Mouse (Mus musculus) spleen, adult 2 months (tissue): ENCODE measurements around the gene Serbp1. TPM values are rescaled to one million over a fixed set of nuclear protein-coding genes. Genes with fewer than 3 reads are reported as not detected.

Source experiments
- DNase-seq, 2 experiments: peaks; one replicate each; pipeline versions ENCODE4 v3.0.0 to v3.0.0-alpha.2; 2012 to 2021; ENCODE audit warnings: low spot score in 2 of 2, low read depth in 1 of 2
- H3K27ac ChIP-seq: fragments of 200-500 bp; 2 replicates; pipeline ENCODE4 v1.5.1; 2012; ENCODE audit warnings: low read length, inconsistent platforms; ENCODE audit not compliant: insufficient read depth
- H3K27me3 ChIP-seq: fragments of 200-500 bp; 2 replicates; pipeline ENCODE4 v1.6.1; 2012; ENCODE audit warnings: mild to moderate bottlenecking, moderate library complexity, low read length, inconsistent platforms; ENCODE audit not compliant: control insufficient read depth, insufficient read depth
- H3K36me3 ChIP-seq: fragments of 200-500 bp; 2 replicates; pipeline ENCODE4 v1.6.1; 2012; ENCODE audit warnings: mild to moderate bottlenecking, low read length, inconsistent platforms; ENCODE audit not compliant: control insufficient read depth, insufficient read depth
- H3K4me1 ChIP-seq: fragments of 200-500 bp; 2 replicates; pipeline ENCODE4 v1.6.1; 2011; ENCODE audit warnings: inconsistent platforms; ENCODE audit not compliant: control insufficient read depth, insufficient read depth, insufficient read length
- H3K4me3 ChIP-seq: fragments of 200-500 bp; 2 replicates; pipeline ENCODE4 v1.5.1; 2011; ENCODE audit warnings: mild to moderate bottlenecking, inconsistent platforms; ENCODE audit not compliant: insufficient read depth, insufficient read length; ENCODE audit errors: extremely low read depth
- CTCF ChIP-seq: fragments of 200-500 bp; IDR thresholded peaks from 2 replicates; pipeline ENCODE4 v1.5.1; 2011; ENCODE audit warnings: mild to moderate bottlenecking, inconsistent platforms; ENCODE audit not compliant: insufficient read depth, insufficient read length, insufficient replicate concordance; ENCODE audit errors: extremely low read depth
- POLR2A ChIP-seq: fragments of 200-500 bp; IDR thresholded peaks from 2 replicates; pipeline ENCODE4 v1.6.1; 2011; ENCODE audit warnings: low read depth, low read length, inconsistent platforms
- WGBS: fragments of 180-500 bp; shearing (Covaris S2); methylation state at CpG from one replicate; pipeline ENCODE4 v1.1.7; 2018; 5-methylcytosine and 5-hydroxymethylcytosine counted together
- polyA plus RNA-seq: library from polyadenylated mRNA; depleted of rRNA; stranded (reverse); fragments of >200 nt; gene quantifications from 2 replicates; pipeline ENCODE4 v1.2.3, GENCODE M21; 2012; rRNA removed

Serbp1 gene
- 46.6 and 55.9 TPM in 2 replicates for polyA plus RNA-seq

DNA sequence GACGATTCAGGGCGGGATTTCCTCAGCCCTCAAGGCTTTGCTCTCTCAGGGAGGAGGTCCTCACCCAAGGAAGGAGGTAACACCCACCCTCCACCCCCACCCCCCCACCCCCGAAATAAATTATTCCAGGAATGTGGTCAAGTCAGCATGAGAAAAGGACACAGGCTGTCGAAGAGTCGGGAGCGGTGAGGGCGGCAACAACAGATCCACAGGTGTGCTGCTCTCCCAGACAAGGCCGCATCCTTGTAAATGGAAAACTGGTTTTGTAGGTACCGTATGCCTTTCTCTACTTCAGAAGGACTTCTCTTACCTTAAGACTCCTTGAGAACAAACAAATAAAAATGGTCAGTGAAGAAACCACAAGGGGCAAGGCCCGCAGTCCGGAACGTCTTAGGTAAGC is at the start of gene Serbp1:
Gene Serbp1, plus strand, starts transcription at position 200 of the 400 bp plus-strand sequence.
- no peak for TF ChIP-seq POLR2A
- TF ChIP-seq CTCF, result no peak
- no peak for DNase-seq
- Histone ChIP-seq H3K4me3 (no peak within 1 kb of the TSS), H3K27me3 (no peaks in the 10 kb centered on the region), H3K36me3 (no peaks in the 10 kb centered on the region), H3K4me1 (no peaks in the 10 kb centered on the region), H3K27ac (no peak within 1 kb of the TSS)
- WGBS, result 83% methylated on average over 12 of the region's 12 CpGs

DNA sequence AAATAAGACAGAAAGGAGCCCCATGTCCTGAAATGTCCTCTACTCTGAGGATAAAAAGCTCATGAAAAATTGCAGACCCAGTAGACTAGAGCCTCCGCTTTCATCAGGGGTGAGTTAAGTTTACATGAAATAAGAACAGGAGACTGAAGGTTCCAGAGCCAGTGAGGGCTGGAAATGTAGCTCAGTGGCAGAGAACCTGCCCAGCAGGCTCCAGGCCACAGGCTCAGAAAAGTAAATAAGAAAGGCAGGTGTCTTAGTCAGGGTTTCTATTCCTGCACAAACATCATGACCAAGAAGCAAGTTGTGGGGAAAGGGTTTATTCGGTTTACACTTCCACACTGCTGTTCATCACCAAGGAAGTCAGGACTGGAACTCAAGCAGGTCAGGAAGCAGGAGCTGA is 44.4 kb upstream of the Serbp1 start:
- TF ChIP-seq POLR2A (no peak), CTCF (no peak)
- DNase-seq, result no peak
- Histone ChIP-seq H3K36me3 (no peaks in the 10 kb centered on the region), H3K4me3 (no peak overlapping the region), H3K27me3 (no peaks in the 10 kb centered on the region), H3K4me1 (no peaks in the 10 kb centered on the region), H3K27ac (no peak overlapping the region)
- 79% methylated on average over 2 of the region's 2 CpGs for WGBS

DNA sequence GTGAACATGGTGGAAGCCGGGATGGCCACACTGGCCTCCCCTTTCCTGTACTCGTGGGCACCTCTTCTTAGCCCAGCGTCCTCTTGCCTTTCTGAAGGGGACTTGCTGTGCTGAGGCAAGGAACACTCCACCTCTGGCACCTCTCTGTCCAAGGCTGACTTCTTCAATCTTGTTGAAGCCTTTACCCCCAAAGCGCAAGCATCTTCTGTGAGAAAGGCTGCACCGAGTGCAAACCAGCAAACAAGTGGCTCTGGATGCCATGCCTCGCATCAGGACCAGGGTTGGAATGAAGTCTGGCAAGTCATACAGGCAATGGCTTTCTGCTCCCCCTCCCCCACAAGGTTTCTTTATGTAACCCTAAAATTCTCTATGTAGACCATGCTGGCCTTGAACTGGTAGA is 43.4 kb upstream of the Serbp1 start:
- Histone ChIP-seq H3K27ac (no peak overlapping the region), H3K4me3 (no peak overlapping the region), H3K36me3 (no peaks in the 10 kb centered on the region), H3K27me3 (no peaks in the 10 kb centered on the region), H3K4me1 (no peaks in the 10 kb centered on the region)
- WGBS, result 81% methylated on average over 6 of the region's 6 CpGs
- TF ChIP-seq POLR2A, result no peak
- no peak for TF ChIP-seq CTCF
- DNase-seq, result no peak

DNA sequence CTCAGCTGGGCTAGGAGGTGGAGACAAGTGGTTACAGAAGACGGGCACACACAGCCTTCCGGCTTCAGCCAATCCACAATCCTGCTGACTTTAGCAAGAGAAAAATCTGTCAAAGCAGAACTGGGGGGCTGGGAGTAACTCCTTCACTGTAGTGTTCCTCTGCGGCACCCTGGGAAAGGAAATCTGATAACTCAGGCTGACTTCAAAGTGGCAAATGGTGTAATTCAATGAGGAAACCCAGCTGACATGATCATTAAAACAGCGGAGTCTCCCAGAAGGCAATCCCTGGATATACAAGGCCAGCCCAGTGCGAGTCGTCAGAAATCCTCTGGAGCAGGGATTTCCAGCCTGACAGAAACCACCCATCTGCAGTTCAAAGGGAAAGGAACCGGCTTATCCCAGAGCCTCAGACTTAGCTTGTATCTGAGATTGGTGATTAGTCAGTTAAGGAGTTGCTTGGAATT is 42.8 kb upstream of the Serbp1 start:
- WGBS, result 75% methylated on average over 7 of the region's 7 CpGs
- no peak overlapping the region for H3K4me3 ChIP-seq
- H3K4me1 ChIP-seq, result no peaks in the 10 kb centered on the region
- no peaks in the 10 kb centered on the region for H3K27me3 ChIP-seq
- H3K27ac ChIP-seq, result no peak overlapping the region
- TF ChIP-seq CTCF, result no peak
- no peak for TF ChIP-seq POLR2A
- no peak for DNase-seq
- no peaks in the 10 kb centered on the region for H3K36me3 ChIP-seq

DNA sequence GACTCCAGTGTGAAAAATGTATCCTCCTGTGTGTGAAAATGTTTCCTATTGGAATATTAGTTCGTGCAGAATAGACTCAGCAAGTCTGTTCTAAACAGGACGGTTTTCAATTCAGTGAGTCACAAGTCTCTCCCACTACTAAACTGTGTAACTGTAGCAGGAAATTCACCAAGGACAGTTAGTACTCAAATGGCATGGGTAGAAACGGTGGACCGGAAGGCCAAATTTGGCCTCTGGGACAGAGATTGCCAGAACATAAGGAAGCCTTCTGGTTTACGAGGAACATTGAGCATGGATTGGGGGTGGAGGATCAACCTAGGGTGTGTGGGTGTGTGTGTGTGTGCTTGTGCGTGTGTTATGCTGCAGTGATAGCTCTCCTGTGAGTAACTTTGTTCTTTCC is 41.2 kb upstream of the Serbp1 start:
- H3K36me3 ChIP-seq, result no peaks in the 10 kb centered on the region
- no peak overlapping the region for H3K27ac ChIP-seq
- no peak for TF ChIP-seq POLR2A
- TF ChIP-seq CTCF, result no peak
- no peaks in the 10 kb centered on the region for H3K4me1 ChIP-seq
- 89% methylated on average over 6 of the region's 6 CpGs for WGBS
- H3K27me3 ChIP-seq, result no peaks in the 10 kb centered on the region
- H3K4me3 ChIP-seq, result no peak overlapping the region
- no peak for DNase-seq

DNA sequence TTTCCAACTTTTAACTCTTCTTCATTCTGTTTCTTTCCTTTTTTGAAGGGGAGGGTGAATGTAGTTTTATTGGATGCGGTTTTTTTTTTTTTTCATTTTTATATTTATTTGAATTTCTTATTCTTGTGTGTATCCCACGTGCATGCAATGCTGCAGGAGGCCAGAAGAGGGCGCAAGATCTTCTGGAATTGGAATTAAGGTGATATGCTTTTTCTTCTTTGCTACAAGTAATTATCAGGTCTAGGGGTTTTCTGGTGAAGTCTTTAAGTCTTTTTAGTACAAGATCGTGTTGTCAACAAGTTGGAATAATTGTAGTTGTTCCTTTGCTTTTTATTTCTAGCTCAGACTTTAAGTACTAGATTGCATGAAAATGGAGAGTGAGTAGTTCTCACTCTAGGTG is 39.9 kb upstream of the Serbp1 start:
- 47% methylated on average over 4 of the region's 4 CpGs for WGBS
- Histone ChIP-seq H3K4me1 (no peaks in the 10 kb centered on the region), H3K4me3 (no peak overlapping the region), H3K27me3 (no peaks in the 10 kb centered on the region), H3K36me3 (no peaks in the 10 kb centered on the region), H3K27ac (no peak overlapping the region)
- TF ChIP-seq CTCF, result peak; percentile 13; the same call in 1 of the 2 replicates
- TF ChIP-seq POLR2A, result no peak
- DNase-seq, result peak in 1 of 2 experiments; percentile 5

DNA sequence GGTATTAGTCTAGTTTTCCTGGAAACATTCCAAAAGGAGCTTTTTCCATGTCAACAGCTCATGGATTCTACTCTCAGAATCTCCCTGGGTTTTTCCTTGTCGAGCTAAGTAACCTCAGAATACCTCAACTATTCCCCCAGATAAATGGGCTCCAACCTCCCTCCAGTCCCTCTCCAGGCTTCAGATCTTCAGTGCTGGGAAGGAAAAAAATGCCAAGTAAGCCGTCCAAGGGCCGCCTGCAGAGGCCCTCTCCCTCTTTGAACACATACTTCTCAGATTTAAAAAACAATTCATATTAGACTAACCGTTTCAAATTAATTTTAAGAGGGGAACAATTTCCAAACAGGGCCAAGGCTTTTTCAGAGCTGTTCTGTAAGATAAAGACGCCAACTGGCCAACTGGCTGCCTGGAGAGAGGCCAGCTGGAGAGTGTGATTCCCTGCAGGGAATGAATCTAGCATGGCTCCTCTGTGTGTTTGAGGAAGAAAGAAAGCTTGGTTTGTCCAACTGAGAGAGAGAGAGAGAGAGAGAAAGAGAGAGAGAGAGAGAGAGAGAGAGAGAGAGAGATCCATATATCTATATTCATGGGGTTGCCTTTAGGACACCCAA is 37.2 kb upstream of the Serbp1 start:
- Histone ChIP-seq H3K36me3 (no peaks in the 10 kb centered on the region), H3K4me3 (no peak overlapping the region), H3K27ac (no peak overlapping the region), H3K27me3 (no peaks in the 10 kb centered on the region), H3K4me1 (no peaks in the 10 kb centered on the region)
- no peak for DNase-seq
- WGBS, result 75% methylated on average over 5 of the region's 5 CpGs
- TF ChIP-seq CTCF, result no peak
- no peak for TF ChIP-seq POLR2A
